ENCODE assay signal across 12 mouse cellular contexts in the genomic region with DNA sequence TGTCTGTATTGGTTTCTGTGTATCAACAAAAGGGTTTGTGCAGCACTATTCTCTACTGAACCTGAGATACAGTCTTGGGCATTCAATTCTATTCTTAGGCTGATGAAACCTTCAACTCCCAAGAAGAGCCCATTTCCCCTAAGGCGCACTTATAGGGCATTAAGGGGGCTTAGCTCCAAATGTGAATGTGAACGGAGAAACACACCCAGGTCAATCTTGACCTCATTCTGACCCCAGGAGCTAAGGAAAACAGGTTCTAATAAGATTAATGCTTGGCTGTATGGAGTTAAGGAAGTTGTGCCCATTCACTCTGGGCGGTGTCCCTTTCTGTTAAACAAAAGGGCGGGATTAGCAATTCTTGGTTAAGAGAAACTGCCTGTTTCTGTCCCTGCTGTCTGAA. TPM values are rescaled to one million over a fixed set of nuclear protein-coding genes. Genes with fewer than 3 reads are reported as not detected.
DNase-seq lines count a peak whose midpoint lies in the region; ATAC-seq and TF ChIP-seq lines count a peak whose summit lies in the region.
"Had no signal": no experiment of that assay in that cellular context is flagged by ENCODE, and none has a peak within 500 bp of the region (broad histone marks: within the 10 kb centered on the region; RNA-seq: fewer than 3 reads in every experiment).

No protein-coding gene starts in this region.

- H3K9me3 ChIP-seq in heart, postnatal 0 days (replicated peaks; ENCODE audit: control insufficient read depth, low read length) = no peaks in the 10 kb centered on the region
- no peaks in the 10 kb centered on the region; the same call in 1 of the 2 replicates for H3K9me3 ChIP-seq in heart, embryonic 12.5 days (replicated peaks)
- H3K9me3 ChIP-seq in E14TG2a.4 (ENCODE audit: low read length) = no peaks in the 10 kb centered on the region
- H3K9me3 ChIP-seq in liver, embryonic 14.5 days (ENCODE audit: control insufficient read depth, low read length) = no peaks in the 10 kb centered on the region
- H3K9me3 ChIP-seq: limb, embryonic 13.5 days had no signal

- no peaks in the 10 kb centered on the region for H3K4me1 ChIP-seq in heart, postnatal 0 days (ENCODE audit: control insufficient read depth, insufficient read depth)
- no peaks in the 10 kb centered on the region for H3K4me1 ChIP-seq in heart, embryonic 12.5 days (replicated peaks)
- peaks cover 69% of the 10 kb centered on the region for H3K4me1 ChIP-seq in E14TG2a.4 (replicated peaks; ENCODE audit: low read depth, low read length)
- H3K4me1 ChIP-seq in liver, embryonic 14.5 days (replicated peaks; ENCODE audit: control insufficient read depth in 2 of 2, insufficient read depth in 2 of 2, low read length in 1 of 2) = peaks cover 0 to 5% of the 10 kb centered on the region in 2 experiments; a peak in 1 of 4 replicates

- ATAC-seq in heart, postnatal 0 days (ENCODE audit: insufficient read depth, low read depth) = no peak
- ATAC-seq in heart, embryonic 12.5 days (ENCODE audit: insufficient number of reproducible peaks, low FRiP score) = no peak
- no peak for ATAC-seq in liver, embryonic 14.5 days (ENCODE audit: insufficient read depth)

- intact Hi-C loops in left cerebral cortex, postnatal 10 days (cut with DNase I) = loop anchor here (5.0 kb wide), 1 partner anchor 40 kb away; no protein-coding TSS in a partner anchor

- 21% methylated on average over 4 of the region's 4 CpGs for WGBS in heart, postnatal 0 days
- WGBS in heart, embryonic 12.5 days = 27% methylated on average over 4 of the region's 4 CpGs
- WGBS in liver, embryonic 14.5 days (ENCODE audit: insufficient replicate concordance) = 32% methylated on average over 4 of the region's 4 CpGs

- no peak overlapping the region for H3K27ac ChIP-seq in heart, postnatal 0 days (ENCODE audit: low read depth)
- no peak overlapping the region for H3K27ac ChIP-seq in heart, embryonic 12.5 days (ENCODE audit: poor library complexity, severe bottlenecking)
- no peak overlapping the region for H3K27ac ChIP-seq in liver, embryonic 14.5 days
- H3K27ac ChIP-seq: limb, embryonic 13.5 days had no signal

- no peak for DNase-seq in heart, postnatal 0 days (ENCODE audit: low spot score)
- DNase-seq in ZHBTc4 (ENCODE audit: low read depth, low spot score) = peak; percentile 93
- no peak for DNase-seq in liver, embryonic 14.5 days (ENCODE audit: low read depth in 3 of 3, low spot score in 3 of 3)
- DNase-seq in natural killer cell, adult 2 months (ENCODE audit: low spot score in 2 of 2) = no peak
- DNase-seq in left cerebral cortex, postnatal 10 days (ENCODE audit: extremely low spot score in 1 of 2, low spot score in 2 of 2) = no peak
- no peak for DNase-seq in right cerebral cortex, postnatal 36 days (ENCODE audit: low spot score in 2 of 2)
- DNase-seq: adrenal gland, postnatal 36 days; kidney, postnatal 25 days; spleen, adult 18-20 months had no signal

- H3K36me3 ChIP-seq in heart, postnatal 0 days (replicated peaks; ENCODE audit: control insufficient read depth, insufficient read depth, low read length) = no peaks in the 10 kb centered on the region
- no peaks in the 10 kb centered on the region for H3K36me3 ChIP-seq in heart, embryonic 12.5 days
- peaks cover 32% of the 10 kb centered on the region for H3K36me3 ChIP-seq in E14TG2a.4 (ENCODE audit: insufficient read depth, low read length)
- no peaks in the 10 kb centered on the region for H3K36me3 ChIP-seq in liver, embryonic 14.5 days (replicated peaks; ENCODE audit: control insufficient read depth, insufficient read depth, low read depth)
- H3K36me3 ChIP-seq: limb, embryonic 13.5 days had no signal

- no peaks in the 10 kb centered on the region for H3K27me3 ChIP-seq in heart, postnatal 0 days (ENCODE audit: control insufficient read depth, insufficient read depth, low read length)
- no peaks in the 10 kb centered on the region for H3K27me3 ChIP-seq in heart, embryonic 12.5 days (replicated peaks)
- no peaks in the 10 kb centered on the region for H3K27me3 ChIP-seq in E14TG2a.4 (ENCODE audit: insufficient read depth, low read length)
- H3K27me3 ChIP-seq in liver, embryonic 14.5 days (ENCODE audit: control insufficient read depth, insufficient read depth, low read length) = no peaks in the 10 kb centered on the region; the same call in 1 of the 2 replicates
- H3K27me3 ChIP-seq: limb, embryonic 13.5 days had no signal

- H3K4me3 ChIP-seq in heart, postnatal 0 days (ENCODE audit: low read depth, low read length) = no peak overlapping the region
- H3K4me3 ChIP-seq in heart, embryonic 12.5 days = no peak overlapping the region
- H3K4me3 ChIP-seq in E14TG2a.4 (replicated peaks; ENCODE audit: low read length) = peak overlapping the region; percentile 82
- H3K4me3 ChIP-seq in liver, embryonic 14.5 days (ENCODE audit: insufficient read depth in 1 of 2, low read depth in 2 of 2, low read length in 2 of 2) = no peak overlapping the region

- TF ChIP-seq CTCF in heart, postnatal 0 days (IDR thresholded peaks at IDR 0.05; ENCODE audit: low read depth) = no peak
- TF ChIP-seq CTCF in E14TG2a.4 (conservative IDR thresholded peaks at IDR 0.05; ENCODE audit: low read length) = no peak
- no peak for TF ChIP-seq CTCF in liver, embryonic 14.5 days (IDR thresholded peaks at IDR 0.05; ENCODE audit: low read depth)

- peak overlapping the region; percentile 82; the same call in 1 of the 2 replicates for H3K4me2 ChIP-seq in heart, postnatal 0 days (ENCODE audit: low read depth, low read length)
- no peak overlapping the region for H3K4me2 ChIP-seq in heart, embryonic 12.5 days
- H3K4me2 ChIP-seq in liver, embryonic 14.5 days (ENCODE audit: low read depth) = peak overlapping the region; percentile 74

- no peak overlapping the region for H3K9ac ChIP-seq in heart, postnatal 0 days (replicated peaks; ENCODE audit: low read depth, low read length)
- H3K9ac ChIP-seq in heart, embryonic 12.5 days = no peak overlapping the region
- H3K9ac ChIP-seq in liver, embryonic 14.5 days (replicated peaks) = no peak overlapping the region

- TF ChIP-seq EP300 in heart, postnatal 0 days (IDR thresholded peaks at IDR 0.05; ENCODE audit: low read depth) = no peak
- no peak for TF ChIP-seq EP300 in liver, embryonic 14.5 days (IDR thresholded peaks at IDR 0.05; ENCODE audit: low read depth)

RNA-seq across cellular contexts. Expression of a gene that starts 0.9 kb away (rescaled TPM):
- 1.6 and 5.6 TPM in 2 replicates for total RNA-seq in heart, postnatal 0 days (2014; rRNA removed; ENCODE audit: low replicate concordance)
- 2.5 and 2.9 TPM in 2 replicates for polyA plus RNA-seq in heart, postnatal 0 days (2015; fragmentation: Nextera tagmentation; extraction: Ambion mirVana)
- 3.0 and 4.3 TPM in 2 replicates for polyA plus RNA-seq in heart, embryonic 12.5 days (2016; fragmentation: Nextera tagmentation; extraction: Ambion mirVana)
- polyA plus RNA-seq in liver, embryonic 14.5 days (2012; rRNA removed) = 1.2 and 1.3 TPM in 2 replicates
- 0.53 and 0.86 TPM in 2 replicates for polyA plus RNA-seq in liver, embryonic 14.5 days (2014; fragmentation: Nextera tagmentation; extraction: Ambion mirVana)
- 10 to 100 TPM; 65.8 to 67.9 TPM for total RNA-seq in left cerebral cortex, postnatal 10 days (2021)

RNA-seq across cellular contexts. Expression of a gene that starts 13.9 kb away (rescaled TPM):
- total RNA-seq in heart, postnatal 0 days (2014; rRNA removed; ENCODE audit: low replicate concordance) = 23.0 and 26.2 TPM in 2 replicates
- polyA plus RNA-seq in heart, postnatal 0 days (2015; fragmentation: Nextera tagmentation; extraction: Ambion mirVana) = 20.6 and 26.3 TPM in 2 replicates
- 23.0 and 24.5 TPM in 2 replicates for polyA plus RNA-seq in heart, embryonic 12.5 days (2016; fragmentation: Nextera tagmentation; extraction: Ambion mirVana)
- 29.3 and 39.5 TPM in 2 replicates for polyA plus RNA-seq in liver, embryonic 14.5 days (2012; rRNA removed)
- polyA plus RNA-seq in liver, embryonic 14.5 days (2014; fragmentation: Nextera tagmentation; extraction: Ambion mirVana) = 64.0 and 69.6 TPM in 2 replicates
- total RNA-seq in left cerebral cortex, postnatal 10 days (2021) = 10 to 100 TPM; 27.5 to 29.8 TPM

RNA-seq across cellular contexts. Expression of a gene that starts 31.2 kb away (rescaled TPM):
- total RNA-seq in heart, postnatal 0 days (2014; rRNA removed; ENCODE audit: low replicate concordance) = 7.0 and 12.2 TPM in 2 replicates
- 6.4 and 6.5 TPM in 2 replicates for polyA plus RNA-seq in heart, postnatal 0 days (2015; fragmentation: Nextera tagmentation; extraction: Ambion mirVana)
- 9.2 and 11.1 TPM in 2 replicates for polyA plus RNA-seq in heart, embryonic 12.5 days (2016; fragmentation: Nextera tagmentation; extraction: Ambion mirVana)
- polyA plus RNA-seq in liver, embryonic 14.5 days (2012; rRNA removed) = 5.4 TPM in 2 replicates
- 4.2 and 4.9 TPM in 2 replicates for polyA plus RNA-seq in liver, embryonic 14.5 days (2014; fragmentation: Nextera tagmentation; extraction: Ambion mirVana)
- total RNA-seq in left cerebral cortex, postnatal 10 days (2021) = 10 to 100 TPM; 14.4 to 17.7 TPM

RNA-seq across cellular contexts. Expression of a gene that starts 45.0 kb away (rescaled TPM):
- 20.9 and 25.1 TPM in 2 replicates for total RNA-seq in heart, postnatal 0 days (2014; rRNA removed; ENCODE audit: low replicate concordance)
- polyA plus RNA-seq in heart, postnatal 0 days (2015; fragmentation: Nextera tagmentation; extraction: Ambion mirVana) = 17.1 and 18.8 TPM in 2 replicates
- 24.7 and 24.8 TPM in 2 replicates for polyA plus RNA-seq in heart, embryonic 12.5 days (2016; fragmentation: Nextera tagmentation; extraction: Ambion mirVana)
- polyA plus RNA-seq in liver, embryonic 14.5 days (2012; rRNA removed) = 23.9 and 27.1 TPM in 2 replicates
- polyA plus RNA-seq in liver, embryonic 14.5 days (2014; fragmentation: Nextera tagmentation; extraction: Ambion mirVana) = 35.2 and 37.5 TPM in 2 replicates
- 10 to 100 TPM; 22.9 to 27.5 TPM for total RNA-seq in left cerebral cortex, postnatal 10 days (2021)
